Mouse (Mus musculus) intestine, embryonic 14.5 days (tissue): ENCODE measurements around the gene Cyb5rl. TPM values are rescaled to one million over a fixed set of nuclear protein-coding genes. Genes with fewer than 3 reads are reported as not detected.
A peak's percentile ranks its signal among the peaks of the same experiment; 100 is the strongest.

Source experiments
- ATAC-seq: fragments of 200-750 bp; cut with Nextera tagmentation; replicated peaks from 2 replicates; pipeline ENCODE4 v1.8.0; 2017; ENCODE audit warnings: low read depth, moderate number of reproducible peaks, moderate TSS enrichment, moderate library complexity; ENCODE audit not compliant: low FRiP score, low TSS enrichment
- DNase-seq: peaks from one replicate; pipeline ENCODE4 v3.0.0-alpha.2; 2018; ENCODE audit warnings: low spot score
- H3K27ac ChIP-seq: fragments of 300-500 bp; sonication (generic); 2 replicates; pipeline ENCODE4 v1.5.1; 2014; ENCODE audit warnings: low read depth, mild to moderate bottlenecking, control low read depth
- H3K27me3 ChIP-seq: fragments of 300-500 bp; sonication (generic); replicated peaks from 2 replicates; pipeline ENCODE4 v1.6.1; 2014; ENCODE audit warnings: low read length, control low read depth; ENCODE audit not compliant: control insufficient read depth, insufficient read depth
- H3K36me3 ChIP-seq: fragments of 300-500 bp; sonication (generic); 2 replicates; pipeline ENCODE4 v1.6.1; 2014; ENCODE audit warnings: low read length, control low read depth; ENCODE audit not compliant: control insufficient read depth, insufficient read depth
- H3K4me1 ChIP-seq: fragments of 300-500 bp; sonication (generic); replicated peaks from 2 replicates; pipeline ENCODE4 v1.6.1; 2014; ENCODE audit warnings: low read length, control low read depth, mixed read lengths; ENCODE audit not compliant: control insufficient read depth, insufficient read depth
- H3K4me2 ChIP-seq: fragments of 300-500 bp; sonication (generic); 2 replicates; pipeline ENCODE4 v1.6.1; 2014; ENCODE audit warnings: low read length
- H3K4me3 ChIP-seq: fragments of 300-500 bp; sonication (generic); 2 replicates; pipeline ENCODE4 v1.5.1; 2014; ENCODE audit warnings: low read depth, low read length, control low read depth, mixed read lengths
- H3K9ac ChIP-seq: fragments of 300-500 bp; sonication (generic); 2 replicates; pipeline ENCODE4 v1.6.1; 2014; ENCODE audit warnings: mild to moderate bottlenecking, low read length
- H3K9me3 ChIP-seq: fragments of 300-500 bp; sonication (generic); 2 replicates; pipeline ENCODE4 v1.6.1; 2016; ENCODE audit warnings: low read length, control low read depth; ENCODE audit not compliant: control insufficient read depth
- WGBS: fragments of 180-500 bp; shearing (Covaris S2); extraction: QIAGEN DNeasy Blood & Tissue Kit; methylation state at CpG from one replicate; pipeline ENCODE4 v1.1.7; 2014; 5-methylcytosine and 5-hydroxymethylcytosine counted together
- polyA plus RNA-seq: library from polyadenylated mRNA; unstranded; fragments of >200 nt; fragmentation: Nextera tagmentation; extraction: Ambion mirVana; gene quantifications from 2 replicates; pipeline ENCODE4 v1.2.1, GENCODE M21; 2014

The Cyb5rl gene
- 4.9 and 8.7 TPM in 2 replicates for polyA plus RNA-seq

DNA sequence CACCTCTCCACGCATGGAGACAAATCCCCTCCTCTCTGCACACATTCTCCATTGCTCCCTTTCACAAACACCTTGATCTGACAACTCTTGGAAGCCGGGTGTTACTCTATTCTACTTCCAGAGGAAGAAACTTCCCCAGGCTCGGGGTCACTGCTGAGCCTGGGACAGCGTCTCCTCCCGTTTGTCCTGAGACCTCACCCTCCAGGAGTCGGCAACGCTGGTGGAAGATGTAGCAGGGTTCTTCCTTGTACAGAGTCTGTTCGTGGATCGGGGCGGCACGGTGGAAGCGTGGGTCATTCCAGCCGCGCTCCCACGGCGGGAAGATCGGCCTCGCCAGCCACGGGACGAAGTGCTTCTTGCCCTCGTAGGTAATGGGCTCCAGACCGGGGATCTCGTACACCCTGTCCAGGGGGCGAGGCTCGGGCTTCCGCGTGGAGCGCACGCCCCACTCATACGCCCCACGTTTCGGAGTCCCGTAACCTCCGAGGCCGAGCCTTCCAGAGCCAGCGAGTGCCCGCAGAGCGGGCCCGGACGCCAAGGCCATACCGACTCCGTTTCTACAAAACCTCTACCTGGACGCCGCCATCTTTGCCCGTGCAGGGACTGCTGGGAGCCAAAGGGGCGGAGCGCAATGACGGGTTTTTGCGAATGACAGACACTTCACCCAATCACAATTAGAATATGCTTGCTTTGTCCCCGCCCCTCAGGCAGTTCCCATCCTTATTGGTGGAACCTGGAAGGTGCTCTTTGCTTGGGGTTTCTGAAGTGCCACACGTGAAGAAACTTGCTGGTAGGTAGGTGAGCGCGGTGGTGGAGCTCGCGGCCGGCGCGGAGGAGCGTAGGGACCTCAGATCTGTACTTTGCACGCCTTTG, at the start of gene Cyb5rl, which contains the start of gene Mrpl37:
Gene Cyb5rl (plus strand): TSS at position 737 of the 873 bp plus-strand sequence.
Gene Mrpl37 (minus strand): TSS at position 617 of the 873 bp plus-strand sequence.
- peaks cover 34% of the 10 kb centered on the region for H3K36me3 ChIP-seq
- H3K4me2 ChIP-seq, result peak within 1 kb of the TSS; percentile 68
- peak within 1 kb of the TSS; percentile 80 for H3K9ac ChIP-seq
- H3K4me1 ChIP-seq, result peaks cover 9% of the 10 kb centered on the region
- 1% methylated on average over 60 of the region's 60 CpGs for WGBS
- peak within 1 kb of the TSS; percentile 24; the same call in 1 of the 2 replicates for H3K27ac ChIP-seq
- no peaks in the 10 kb centered on the region for H3K9me3 ChIP-seq
- H3K4me3 ChIP-seq, result peak within 1 kb of the TSS; percentile 92
- DNase-seq (peak; percentile 97), ATAC-seq (peak; percentile 98)
- H3K27me3 ChIP-seq, result no peaks in the 10 kb centered on the region

- DNase-seq (no peak), ATAC-seq (no peak)
- H3K4me3 ChIP-seq, result no peak overlapping the region
- H3K27me3 ChIP-seq, result no peaks in the 10 kb centered on the region
- peaks cover 36% of the 10 kb centered on the region for H3K4me1 ChIP-seq
- H3K9me3 ChIP-seq, result no peaks in the 10 kb centered on the region
- H3K36me3 ChIP-seq, result 0 out of 2 replicates have a peak, but pooled peaks cover 3% of the 10 kb centered on the region
- no peak overlapping the region for H3K9ac ChIP-seq
- no peak overlapping the region for H3K4me2 ChIP-seq
- no peak overlapping the region for H3K27ac ChIP-seq
Observed at GRCm38 (mm10) chr4:107017257-107017656, 49.5 kb upstream of the Cyb5rl start.

- ATAC-seq (no peak), DNase-seq (no peak)
- no peak overlapping the region for H3K4me3 ChIP-seq
- H3K27me3 ChIP-seq, result no peaks in the 10 kb centered on the region
- 60% methylated on average over 3 of the region's 3 CpGs for WGBS
- peaks cover 36% of the 10 kb centered on the region for H3K4me1 ChIP-seq
- no peak overlapping the region for H3K9ac ChIP-seq
- H3K4me2 ChIP-seq, result no peak overlapping the region
- no peak overlapping the region for H3K27ac ChIP-seq
- H3K9me3 ChIP-seq, result no peaks in the 10 kb centered on the region
- 0 out of 2 replicates have a peak, but pooled peaks cover 3% of the 10 kb centered on the region for H3K36me3 ChIP-seq
Observed at GRCm38 (mm10) chr4:107018521-107018920, 48.3 kb upstream of the Cyb5rl start.

- Histone ChIP-seq H3K27me3 (no peaks in the 10 kb centered on the region), H3K27ac (no peak overlapping the region), H3K9me3 (no peaks in the 10 kb centered on the region), H3K4me3 (no peak overlapping the region), H3K4me1 (peaks cover 36% of the 10 kb centered on the region), H3K36me3 (no peaks in the 10 kb centered on the region), H3K9ac (no peak overlapping the region), H3K4me2 (no peak overlapping the region)
- DNase-seq (no peak), ATAC-seq (no peak)
- WGBS, result 24% methylated on average over 7 of the region's 7 CpGs
Observed at GRCm38 (mm10) chr4:107019027-107019426, 47.8 kb upstream of the Cyb5rl start.

DNA sequence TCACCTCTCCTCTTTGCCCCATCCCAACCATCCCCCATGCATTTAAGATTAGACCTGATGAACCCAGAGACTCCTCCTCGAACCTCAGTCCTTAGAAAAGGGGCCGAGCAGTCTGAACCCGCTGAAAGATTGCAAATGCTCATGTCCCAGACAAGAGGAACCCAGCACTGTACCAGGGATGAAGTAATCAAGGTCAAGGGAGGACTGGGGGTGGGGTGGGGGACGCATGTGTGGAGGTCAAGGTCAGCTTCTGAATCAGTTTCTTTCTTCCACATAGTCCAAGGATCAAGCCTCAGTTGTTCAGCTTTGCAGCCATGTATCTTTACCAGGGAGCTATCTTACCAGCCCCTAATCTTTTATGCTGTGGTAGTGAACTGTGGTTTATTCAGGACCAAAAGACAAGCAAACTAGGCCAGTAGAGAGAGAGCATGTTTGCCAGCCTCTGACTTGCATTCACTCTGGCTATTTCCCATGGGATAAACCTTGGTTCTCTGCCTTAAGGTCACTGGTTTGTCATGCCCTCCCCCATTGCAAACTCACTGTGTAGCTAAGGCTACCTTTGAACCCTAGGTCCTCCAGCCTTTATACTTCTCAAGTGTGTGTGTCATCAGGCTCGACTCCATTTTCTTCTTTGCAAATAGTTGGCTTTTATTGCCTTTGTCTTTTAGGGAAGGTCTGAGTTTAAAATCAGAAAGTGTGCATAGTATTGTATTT, 46.3 kb upstream of the Cyb5rl start:
- no peak for ATAC-seq
- Histone ChIP-seq H3K9ac (no peak overlapping the region), H3K4me1 (peaks cover 36% of the 10 kb centered on the region), H3K27me3 (no peaks in the 10 kb centered on the region), H3K4me3 (no peak overlapping the region), H3K4me2 (no peak overlapping the region), H3K27ac (no peak overlapping the region), H3K9me3 (no peaks in the 10 kb centered on the region), H3K36me3 (0 out of 2 replicates have a peak, but pooled peaks cover 3% of the 10 kb centered on the region)
- DNase-seq, result no peak
- WGBS, result 54% methylated on average over 5 of the region's 5 CpGs

DNA sequence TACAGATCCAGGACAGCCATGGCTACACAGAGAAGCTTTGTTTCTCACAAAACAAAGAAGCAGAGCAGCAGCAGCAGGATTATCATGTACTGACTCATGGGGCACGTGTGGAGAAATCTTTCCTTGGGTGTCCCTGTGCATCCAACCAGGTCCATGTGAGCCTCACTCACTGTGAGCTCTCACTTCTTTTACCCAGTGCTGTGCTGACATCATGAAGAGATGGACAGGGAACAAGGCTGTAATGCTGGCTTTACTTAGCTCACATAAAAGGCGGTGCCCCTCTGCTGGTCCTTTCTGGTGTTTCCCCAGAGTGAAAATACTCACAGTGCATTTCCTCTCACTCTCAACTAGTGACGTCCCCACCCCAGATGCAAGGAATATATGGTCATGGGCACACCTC, 45.3 kb upstream of the Cyb5rl start:
- Histone ChIP-seq H3K27me3 (no peaks in the 10 kb centered on the region), H3K9ac (no peak overlapping the region), H3K27ac (no peak overlapping the region), H3K4me2 (no peak overlapping the region), H3K9me3 (no peaks in the 10 kb centered on the region), H3K36me3 (peaks cover 3% of the 10 kb centered on the region; the same call in 1 of the 2 replicates), H3K4me3 (no peak overlapping the region), H3K4me1 (peaks cover 27% of the 10 kb centered on the region)
- 68% methylated on average over 3 of the region's 3 CpGs for WGBS
- no peak for ATAC-seq
- no peak for DNase-seq

GRCm38 (mm10) chr4:107024899-107025298, 41.9 kb upstream of the Cyb5rl start:
- H3K27me3 ChIP-seq, result no peaks in the 10 kb centered on the region
- ATAC-seq, result no peak
- no peak overlapping the region for H3K9ac ChIP-seq
- peaks cover 27% of the 10 kb centered on the region for H3K36me3 ChIP-seq
- H3K4me3 ChIP-seq, result no peak overlapping the region
- H3K9me3 ChIP-seq, result no peaks in the 10 kb centered on the region
- peaks cover 2% of the 10 kb centered on the region; the same call in 1 of the 2 replicates for H3K4me1 ChIP-seq
- 84% methylated on average over 7 of the region's 7 CpGs for WGBS
- H3K4me2 ChIP-seq, result no peak overlapping the region
- no peak overlapping the region for H3K27ac ChIP-seq
- DNase-seq, result no peak

GRCm38 (mm10) chr4:107025369-107025768, 41.4 kb upstream of the Cyb5rl start:
- no peak for DNase-seq
- Histone ChIP-seq H3K4me2 (no peak overlapping the region), H3K27ac (no peak overlapping the region), H3K9me3 (no peaks in the 10 kb centered on the region), H3K4me3 (no peak overlapping the region), H3K36me3 (peaks cover 31% of the 10 kb centered on the region), H3K9ac (no peak overlapping the region), H3K4me1 (no peaks in the 10 kb centered on the region), H3K27me3 (no peaks in the 10 kb centered on the region)
- WGBS, result 89% methylated on average over 5 of the region's 5 CpGs
- ATAC-seq, result no peak
